Mouse (Mus musculus): ENCODE measurements around the gene Prkar2b.
"Not testable (repeated sequence)": the region's sequence is repeated elsewhere in the genome, so short reads cannot be mapped to it uniquely, and the experiment has no call there.

The Prkar2b gene

GRCm38 (mm10) chr12:32059707-32060106 is 1.4 kb downstream of the Prkar2b start:
- peak; percentile 43 for DNase-seq

DNA sequence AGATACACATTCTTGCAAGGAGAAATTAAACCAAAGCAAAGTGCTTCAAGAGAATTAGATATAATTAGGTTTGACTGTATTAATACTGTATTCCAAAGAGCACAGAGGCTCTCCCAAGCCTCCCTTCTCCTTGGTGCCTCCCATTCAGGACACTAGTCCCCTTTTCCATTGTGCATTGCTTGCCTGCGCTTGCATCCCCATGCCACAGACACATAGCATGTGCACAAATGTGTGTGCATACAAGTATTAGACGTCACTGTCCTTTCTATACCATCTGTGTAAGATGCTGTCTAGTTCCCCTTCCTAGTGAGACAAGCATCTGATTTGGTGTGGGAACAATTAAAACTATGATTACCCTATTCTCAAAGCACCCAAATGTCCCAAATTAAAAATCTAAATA is 2.0 kb downstream of the Prkar2b start:
- no peak for DNase-seq

- DNase-seq: peak; percentile 32
Observed at GRCm38 (mm10) chr12:32057461-32058199, 3.5 kb downstream of the Prkar2b start.

DNA sequence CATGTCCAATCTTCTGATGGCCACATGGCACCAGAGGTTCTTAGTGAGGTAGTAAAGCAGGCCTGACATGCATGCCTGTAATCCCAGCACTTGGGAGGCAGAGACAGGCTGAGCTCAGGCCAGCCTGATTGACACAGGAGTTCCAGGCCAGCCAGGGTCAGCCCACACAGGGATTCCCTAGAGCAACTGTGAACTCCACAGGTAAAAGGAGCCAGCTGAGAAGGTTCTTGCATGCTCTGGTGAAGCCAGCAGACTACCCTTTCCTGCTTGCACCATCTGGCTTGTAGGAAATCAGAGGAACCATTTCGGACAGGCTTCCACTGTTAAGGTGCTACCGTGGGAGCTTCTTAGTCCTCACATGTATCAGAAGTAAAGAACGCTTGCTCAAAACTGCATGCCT is 5.3 kb downstream of the Prkar2b start:
- DNase-seq: no peak

DNA sequence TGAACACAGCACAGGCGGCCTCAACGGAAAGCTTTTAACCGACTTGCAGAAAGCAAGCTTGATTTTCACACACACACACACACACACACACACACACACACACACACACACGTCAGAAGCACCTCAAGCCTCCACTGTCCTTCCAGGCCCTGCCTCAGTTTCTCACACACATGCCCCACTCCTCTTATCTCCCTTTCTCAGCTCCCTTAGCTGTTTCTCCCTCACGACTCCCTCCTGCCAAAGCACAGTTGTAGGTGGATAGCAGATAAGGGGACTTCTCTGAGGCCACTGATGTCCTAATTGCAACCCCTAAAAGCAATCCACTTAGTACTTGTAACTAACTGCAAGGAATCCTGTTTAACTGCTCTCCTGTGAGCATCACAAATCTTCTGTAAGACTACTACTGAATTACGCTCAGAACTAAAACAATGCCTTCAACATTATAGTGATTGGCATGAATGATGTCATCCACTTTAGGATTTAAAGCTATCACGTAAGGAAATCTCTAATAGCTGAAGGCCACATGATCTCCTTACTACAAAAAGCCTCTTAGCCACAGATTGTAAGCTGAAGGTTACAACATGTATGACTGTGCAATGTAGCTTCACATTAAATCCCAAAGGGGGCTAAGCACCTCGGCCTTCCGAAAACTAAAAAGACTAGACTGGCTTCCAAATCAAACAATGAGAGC is 6.5 kb downstream of the Prkar2b start:
- no peak for DNase-seq

DNA sequence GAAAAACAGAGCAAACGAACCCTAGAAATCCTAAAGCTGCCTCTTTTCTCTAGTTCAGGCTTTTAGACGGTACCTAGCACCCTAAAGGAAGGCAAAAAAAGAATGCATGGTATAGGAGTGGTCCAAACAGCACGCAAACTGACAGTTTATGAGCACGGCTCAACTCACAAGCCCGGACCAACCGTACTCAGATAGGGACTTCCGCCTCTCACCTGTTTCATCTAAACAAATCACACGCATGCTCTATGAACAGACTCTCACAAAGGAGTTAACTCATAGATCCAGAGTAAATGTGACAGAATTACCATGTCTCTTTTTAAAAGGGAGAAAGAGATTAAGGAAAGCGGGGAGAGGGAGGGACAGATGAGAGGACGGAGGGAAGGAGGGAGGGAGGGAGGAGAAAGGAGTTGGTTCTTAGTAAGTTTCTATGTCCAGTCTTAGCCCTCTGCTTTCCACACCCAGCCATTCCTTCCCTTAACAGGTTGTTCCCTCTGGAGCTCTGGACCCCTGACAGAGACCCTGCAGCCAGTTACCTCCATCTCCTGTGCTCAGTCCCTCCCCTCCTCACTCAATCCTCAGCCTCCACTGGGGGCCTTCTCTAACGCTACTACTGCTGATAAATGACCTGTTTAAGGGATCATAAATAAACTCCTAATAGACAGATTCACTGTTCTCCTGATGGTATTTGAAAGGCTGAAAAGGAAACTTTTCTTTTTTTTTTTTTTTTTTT is 7.3 kb downstream of the Prkar2b start:
- no peak for DNase-seq

DNA sequence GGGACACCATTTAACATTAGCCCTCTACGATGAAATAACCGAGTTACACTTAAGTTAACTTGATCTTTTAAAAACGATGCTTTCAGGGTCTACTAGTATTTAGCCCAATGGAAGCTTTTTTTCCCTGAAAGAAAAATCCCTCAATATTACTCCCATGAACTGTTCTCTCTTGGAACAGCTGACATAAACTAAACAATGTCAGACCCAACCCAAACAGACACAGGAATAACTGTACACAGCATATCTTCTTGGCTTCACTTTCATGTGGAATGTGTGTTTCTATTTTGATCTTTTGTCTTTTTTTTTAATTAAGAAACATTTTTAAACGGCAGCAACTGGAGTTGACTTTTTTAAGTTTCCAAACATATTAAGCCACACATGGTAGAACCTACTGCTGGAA is 8.2 kb downstream of the Prkar2b start:
- DNase-seq: no peak

DNA sequence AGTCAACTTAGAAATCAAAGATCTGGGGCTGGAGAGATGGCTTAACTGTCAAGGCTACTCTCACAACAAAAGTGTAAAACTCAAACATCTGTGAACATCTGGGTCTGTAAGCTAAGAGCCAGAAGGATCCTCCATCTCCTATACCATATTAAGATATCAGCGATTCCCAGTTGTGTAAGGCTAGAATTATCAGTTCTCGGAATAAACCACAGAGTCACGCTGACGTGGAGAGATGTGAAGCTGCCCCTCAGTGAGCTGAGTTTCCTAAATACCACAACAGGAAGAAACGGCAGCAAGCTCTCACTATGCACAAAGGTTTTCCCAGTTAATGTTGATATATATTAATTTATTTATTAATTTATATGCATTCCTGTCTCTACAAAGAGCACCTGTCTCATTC is 10.9 kb downstream of the Prkar2b start:
- no peak for DNase-seq

- DNase-seq: no peak
Observed at GRCm38 (mm10) chr12:32045566-32046330, 15.3 kb downstream of the Prkar2b start.

GRCm38 (mm10) chr12:32044487-32045134 is 16.5 kb downstream of the Prkar2b start:
- DNase-seq: peak; percentile 69

GRCm38 (mm10) chr12:32033536-32033935 is 27.6 kb downstream of the Prkar2b start:
- no peak for DNase-seq

DNA sequence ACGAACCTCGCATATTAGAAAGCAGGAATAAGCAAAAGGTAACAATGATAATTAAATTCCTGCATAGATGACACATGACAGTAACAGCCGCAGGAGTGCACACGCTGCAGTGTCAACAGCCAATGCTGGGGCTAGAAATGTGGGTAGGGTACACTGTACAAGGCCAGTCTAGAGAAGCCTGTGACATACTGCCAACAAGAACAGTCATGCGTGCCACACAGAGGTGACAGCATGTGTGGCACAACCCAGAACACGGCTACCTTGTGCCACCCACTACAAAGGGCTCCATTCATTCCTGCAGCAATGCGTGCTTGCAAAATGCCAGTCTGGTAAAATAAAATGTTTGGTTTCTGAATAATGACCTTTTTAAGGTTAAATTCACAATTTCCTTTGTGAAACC is 28.2 kb downstream of the Prkar2b start:
- DNase-seq: no peak

DNA sequence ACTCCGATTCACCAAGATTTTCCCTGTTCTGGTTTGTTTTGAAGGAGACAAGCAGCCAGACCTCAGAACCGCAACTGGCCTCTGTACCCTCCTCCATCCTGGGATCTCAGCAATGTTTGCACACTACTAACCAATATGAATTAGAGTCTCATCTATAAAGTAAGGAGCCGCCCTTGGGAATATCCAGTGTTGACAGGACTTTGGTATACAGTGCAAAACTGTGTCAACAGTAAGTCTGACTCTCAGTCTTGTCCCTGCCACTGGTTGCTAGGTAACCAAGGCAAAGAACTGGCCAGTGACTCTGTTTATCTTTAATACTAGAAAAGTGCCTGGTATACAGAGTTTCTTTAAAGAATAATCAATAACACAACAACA is 42.7 kb downstream of the Prkar2b start:
- no peak for DNase-seq

DNA sequence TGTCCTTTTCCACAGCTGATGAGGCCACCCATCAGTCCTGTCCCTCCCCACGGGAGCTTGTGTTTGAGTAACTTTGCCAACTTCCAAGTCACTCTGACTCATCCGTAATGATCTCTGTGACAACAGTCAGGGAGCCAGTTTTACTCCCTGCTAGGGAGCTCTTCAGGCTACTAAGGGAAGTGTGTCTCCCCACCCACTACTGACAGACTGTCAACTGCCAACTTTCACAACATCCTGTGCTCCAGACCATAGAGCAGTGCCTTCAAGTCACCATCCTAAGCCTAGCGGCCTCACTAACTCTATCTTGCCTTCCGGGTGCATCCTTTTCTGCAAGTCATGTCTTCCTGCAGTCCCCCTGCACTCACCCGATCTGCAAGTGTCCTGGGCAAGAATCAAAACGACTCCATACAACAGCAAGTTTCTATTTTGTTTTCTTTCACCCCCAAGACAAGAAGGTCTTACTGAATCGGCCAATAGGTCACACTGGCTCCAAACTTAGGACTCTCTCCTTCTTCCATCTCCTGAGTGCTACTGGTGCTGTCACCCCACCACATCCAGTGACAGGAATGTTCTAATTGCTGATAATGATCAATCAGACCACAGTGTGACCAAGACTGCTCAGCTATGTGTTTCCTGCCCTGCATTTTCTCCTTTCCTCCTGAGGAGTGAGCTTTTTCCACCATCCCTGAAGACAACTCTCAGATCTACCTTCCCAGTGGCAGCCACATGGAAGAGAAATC is 43.3 kb downstream of the Prkar2b start:
- DNase-seq: no peak

GRCm38 (mm10) chr12:32016472-32016871 is 44.6 kb downstream of the Prkar2b start:
- no peak for DNase-seq

DNA sequence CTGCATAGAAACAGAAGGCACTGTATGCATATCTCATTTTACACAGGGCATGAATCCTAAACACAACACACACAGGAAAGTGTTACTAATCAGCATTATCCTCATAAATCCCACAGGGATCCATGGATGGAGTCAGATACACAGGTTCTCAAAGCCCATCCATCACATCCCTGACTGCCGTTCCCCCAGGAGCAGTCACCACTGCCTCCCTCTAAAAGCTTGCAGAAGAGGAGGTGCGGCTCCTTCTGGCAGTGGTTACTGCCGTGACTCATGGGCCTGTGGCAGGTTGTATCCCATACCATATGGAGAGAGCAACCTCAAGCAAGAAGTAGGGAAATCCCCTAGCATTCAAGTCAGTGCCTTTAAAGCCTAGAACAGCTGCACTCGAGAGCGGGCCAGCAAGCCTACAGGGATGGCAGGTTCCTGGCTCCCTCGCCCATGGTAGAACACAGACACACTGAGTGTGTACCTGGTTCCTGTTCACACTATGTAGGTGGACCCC is 45.8 kb downstream of the Prkar2b start:
- DNase-seq: peak; percentile 34

DNA sequence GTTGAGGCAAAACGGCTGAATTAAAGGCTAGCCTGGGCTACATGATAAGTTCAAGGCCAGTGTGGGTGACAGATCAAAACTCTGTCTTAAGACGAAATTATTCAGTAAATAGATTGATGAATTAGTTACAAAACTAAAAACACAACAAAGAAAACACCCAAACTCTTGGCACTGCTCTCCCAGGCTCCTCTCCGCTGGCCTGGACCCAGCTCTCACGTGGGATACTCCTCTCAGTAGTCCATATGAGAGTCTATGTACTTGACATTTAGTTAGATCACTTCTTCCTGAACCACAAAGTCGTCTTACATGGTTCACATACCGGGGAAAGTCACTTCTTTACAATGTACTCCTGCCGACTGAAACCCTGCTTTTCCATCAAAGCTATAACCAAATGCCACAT is 46.3 kb downstream of the Prkar2b start:
- DNase-seq: no peak

DNA sequence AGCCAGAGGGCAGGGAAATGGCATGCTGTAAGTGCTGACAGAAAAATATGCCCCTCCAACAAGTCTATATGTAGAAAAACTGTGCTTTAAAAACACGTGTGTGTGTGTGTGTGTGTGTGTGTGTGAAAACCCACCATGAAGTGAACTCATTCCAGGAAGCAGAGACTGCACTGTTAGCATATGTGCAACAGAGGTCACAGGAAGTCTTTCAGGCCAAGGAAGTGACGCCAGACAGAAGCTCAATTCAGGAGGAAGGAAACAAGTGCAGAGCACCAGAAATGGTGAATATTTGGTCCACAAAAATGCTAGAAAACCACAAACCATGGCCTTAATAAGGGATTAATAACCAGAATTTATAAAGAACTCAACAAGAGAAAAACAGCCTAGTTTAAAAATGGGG is 48.9 kb downstream of the Prkar2b start:
- DNase-seq: no peak

- no peak for DNase-seq
Observed at GRCm38 (mm10) chr12:32011128-32011527, 50.0 kb downstream of the Prkar2b start.

DNA sequence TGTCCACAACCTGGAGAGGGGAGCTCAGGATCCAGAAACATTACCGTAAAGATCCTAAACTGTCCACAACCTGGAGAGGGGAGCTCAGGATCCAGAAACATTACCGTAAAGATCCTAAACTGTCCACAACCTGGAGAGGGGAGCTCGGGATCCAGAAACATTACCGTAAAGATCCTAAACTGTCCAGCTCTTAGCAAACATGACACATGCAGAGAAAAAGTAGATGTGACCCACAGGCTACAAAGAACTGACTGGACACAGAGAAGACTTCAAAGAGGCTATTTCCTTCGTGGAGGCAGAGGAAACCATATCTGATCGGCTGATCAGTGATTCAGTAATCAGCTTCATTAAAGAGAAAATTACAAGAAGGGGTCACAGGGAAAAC is 51.1 kb downstream of the Prkar2b start:
- DNase-seq: not testable (repeated sequence)

- no peak for DNase-seq
Observed at GRCm38 (mm10) chr12:32009267-32009984, 51.7 kb downstream of the Prkar2b start.

Measured in retina, postnatal 1 day (tissue).